Mouse (Mus musculus) intestine, embryonic 16.5 days (tissue): ENCODE data around the gene Zdhhc1. TPM values are rescaled to one million over a fixed set of nuclear protein-coding genes. Genes with fewer than 3 reads are reported as not detected.
A peak's percentile ranks its signal among the peaks of the same experiment; 100 is the strongest.

Experiments used
- ATAC-seq: fragments of 200-750 bp; cut with Nextera tagmentation; 2 replicates; pipeline ENCODE4 v1.8.0; 2017; ENCODE audit warnings: moderate TSS enrichment, moderate library complexity
- H3K27ac ChIP-seq: fragments of 300-500 bp; sonication (generic); 2 replicates; pipeline ENCODE4 v1.5.1; 2014; ENCODE audit warnings: mild to moderate bottlenecking, low read length
- H3K27me3 ChIP-seq: fragments of 300-500 bp; sonication (generic); replicated peaks from 2 replicates; pipeline ENCODE4 v1.6.1; 2014; ENCODE audit warnings: low read length, control low read depth, mixed read lengths; ENCODE audit not compliant: control insufficient read depth, insufficient read depth
- H3K36me3 ChIP-seq: fragments of 300-500 bp; sonication (generic); 2 replicates; pipeline ENCODE4 v1.6.1; 2014; ENCODE audit warnings: low read length, control low read depth; ENCODE audit not compliant: control insufficient read depth, insufficient read depth
- H3K4me1 ChIP-seq: fragments of 300-500 bp; sonication (generic); 2 replicates; pipeline ENCODE4 v1.6.1; 2014; ENCODE audit warnings: low read length, control low read depth, mixed read lengths; ENCODE audit not compliant: control insufficient read depth, insufficient read depth
- H3K4me2 ChIP-seq: fragments of 300-500 bp; sonication (generic); 2 replicates; pipeline ENCODE4 v1.6.1; 2014; ENCODE audit warnings: low read depth, low read length, control low read depth
- H3K4me3 ChIP-seq: fragments of 300-500 bp; sonication (generic); 2 replicates; pipeline ENCODE4 v1.5.1; 2014; ENCODE audit warnings: mild to moderate bottlenecking, low read length
- H3K9ac ChIP-seq: fragments of 300-500 bp; sonication (generic); 2 replicates; pipeline ENCODE4 v1.6.1; 2014; ENCODE audit warnings: low read depth, low read length
- H3K9me3 ChIP-seq: fragments of 300-500 bp; sonication (generic); 2 replicates; pipeline ENCODE4 v1.6.1; 2016; ENCODE audit warnings: low read length, control low read depth; ENCODE audit not compliant: control insufficient read depth
- WGBS: fragments of 180-500 bp; shearing (Covaris S2); extraction: QIAGEN DNeasy Blood & Tissue Kit; methylation state at CpG from one replicate; pipeline ENCODE4 v1.1.7; 2014; 5-methylcytosine and 5-hydroxymethylcytosine counted together
- polyA plus RNA-seq: library from polyadenylated mRNA; unstranded; fragments of >200 nt; fragmentation: Nextera tagmentation; extraction: Ambion mirVana; gene quantifications from 2 replicates; pipeline ENCODE4 v1.2.1, GENCODE M21; 2015

Zdhhc1 gene
- polyA plus RNA-seq, 1 experiment from 2014 or later, result 18.5 TPM

DNA sequence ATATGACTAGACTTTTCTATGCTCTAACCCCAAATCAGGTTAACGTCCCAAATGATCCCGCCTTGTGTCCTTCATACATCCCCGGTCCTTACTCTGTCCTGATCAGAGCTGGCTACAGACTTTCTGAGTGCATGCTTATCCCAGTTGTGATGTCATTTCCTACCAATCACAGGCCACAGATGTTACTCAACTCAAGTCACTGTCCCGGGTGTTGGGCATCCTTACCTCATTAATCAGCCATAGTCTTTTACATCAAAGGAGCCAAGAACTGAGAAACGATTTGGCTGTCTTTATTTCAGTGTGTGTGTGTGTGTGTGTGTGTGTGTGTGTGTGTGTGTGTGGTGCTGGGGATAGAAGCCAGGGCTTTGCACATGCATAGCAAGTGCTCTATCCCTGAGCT is 42.6 kb downstream of the Zdhhc1 start:
- H3K27me3 ChIP-seq, result no peaks in the 10 kb centered on the region
- 62% methylated on average over 5 of the region's 5 CpGs for WGBS
- ATAC-seq, result no peak
- H3K9me3 ChIP-seq, result no peaks in the 10 kb centered on the region
- no peaks in the 10 kb centered on the region for H3K4me1 ChIP-seq
- H3K9ac ChIP-seq, result no peak overlapping the region
- H3K4me2 ChIP-seq, result no peak overlapping the region
- no peak overlapping the region for H3K27ac ChIP-seq
- H3K4me3 ChIP-seq, result no peak overlapping the region
- no peaks in the 10 kb centered on the region for H3K36me3 ChIP-seq

DNA sequence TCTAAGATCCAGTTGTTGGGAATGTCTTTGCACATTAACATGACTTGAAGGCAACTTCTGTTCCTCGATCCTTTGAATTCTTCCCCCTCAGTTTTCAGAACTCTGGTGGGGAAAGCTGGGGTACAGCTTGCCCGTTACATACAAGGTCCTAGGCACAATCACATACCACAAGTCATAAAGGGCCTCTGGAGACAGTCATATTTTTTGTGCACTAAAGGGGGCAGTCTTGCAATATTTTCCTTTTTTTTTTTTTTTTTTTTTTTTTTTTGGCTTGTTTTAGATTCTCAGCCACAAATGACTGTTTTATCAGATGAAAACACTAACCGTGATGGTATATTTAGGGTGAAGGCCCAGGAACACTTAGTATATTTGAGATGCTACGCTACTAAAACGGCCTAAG is 43.4 kb downstream of the Zdhhc1 start:
- H3K4me3 ChIP-seq, result no peak overlapping the region
- no peaks in the 10 kb centered on the region for H3K4me1 ChIP-seq
- H3K36me3 ChIP-seq, result no peaks in the 10 kb centered on the region
- H3K4me2 ChIP-seq, result no peak overlapping the region
- H3K27ac ChIP-seq, result no peak overlapping the region
- ATAC-seq, result no peak
- 70% methylated on average over 5 of the region's 5 CpGs for WGBS
- no peak overlapping the region for H3K9ac ChIP-seq
- no peaks in the 10 kb centered on the region for H3K27me3 ChIP-seq
- H3K9me3 ChIP-seq, result no peaks in the 10 kb centered on the region

DNA sequence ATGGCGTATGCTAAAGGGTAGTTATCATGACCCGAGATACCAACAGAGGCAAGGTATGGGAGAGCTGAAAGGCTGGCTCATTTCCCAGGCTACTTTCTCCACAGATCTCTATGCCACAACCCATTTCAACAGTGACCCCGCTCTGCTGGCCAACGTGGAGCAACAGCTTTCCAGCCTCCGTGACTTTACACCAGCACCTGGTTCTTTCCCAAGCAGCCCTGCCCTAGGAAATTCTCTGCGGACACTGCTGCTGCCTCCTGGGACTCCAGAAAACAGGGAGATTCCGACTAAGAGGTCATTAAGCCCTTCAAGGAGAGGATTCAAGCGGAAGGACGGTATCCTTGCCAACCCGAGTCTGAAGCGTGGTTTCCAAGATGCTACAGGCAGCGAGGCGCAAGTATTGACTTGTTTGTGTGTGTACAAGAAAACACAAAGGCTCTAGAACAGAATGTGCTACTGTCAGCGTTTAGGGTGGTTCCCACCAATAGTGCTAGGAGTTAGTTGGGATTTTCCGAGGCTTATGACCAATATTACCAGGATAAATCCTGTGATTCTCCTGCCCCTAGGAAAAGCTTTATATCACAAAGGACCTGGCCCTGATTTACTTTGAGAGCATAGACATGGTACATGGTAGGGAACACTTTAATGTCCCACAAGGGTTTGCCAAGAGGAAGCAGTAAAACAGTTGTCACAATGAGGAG is 44.6 kb downstream of the Zdhhc1 start:
- Histone ChIP-seq H3K9me3 (no peaks in the 10 kb centered on the region), H3K4me3 (no peak overlapping the region), H3K9ac (no peak overlapping the region), H3K4me2 (no peak overlapping the region), H3K4me1 (no peaks in the 10 kb centered on the region), H3K36me3 (no peaks in the 10 kb centered on the region), H3K27me3 (no peaks in the 10 kb centered on the region), H3K27ac (no peak overlapping the region)
- WGBS, result 63% methylated on average over 15 of the region's 15 CpGs
- no peak for ATAC-seq

DNA sequence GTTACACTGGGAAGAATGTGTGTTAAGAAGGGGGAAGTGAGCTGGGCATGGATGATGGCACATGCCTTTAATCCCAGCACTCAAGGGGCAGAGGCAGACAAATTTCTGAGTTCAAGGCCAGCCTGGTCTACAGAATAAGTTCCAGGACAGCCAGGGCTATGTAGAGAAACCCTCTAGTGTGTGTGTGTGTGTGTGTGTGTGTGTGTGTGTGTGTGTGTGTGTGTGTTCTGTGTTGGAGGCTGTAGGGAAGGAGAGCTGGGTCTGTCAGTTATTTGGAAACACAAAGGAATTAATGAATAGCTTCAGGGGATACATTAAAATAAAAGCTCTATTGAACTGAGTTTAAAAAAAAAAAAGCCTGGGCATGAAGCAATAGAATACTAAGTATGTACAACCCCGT is 45.7 kb downstream of the Zdhhc1 start:
- no peaks in the 10 kb centered on the region for H3K9me3 ChIP-seq
- no peaks in the 10 kb centered on the region for H3K27me3 ChIP-seq
- H3K9ac ChIP-seq, result no peak overlapping the region
- WGBS, result 62% methylated on average over 1 of the region's 1 CpGs
- ATAC-seq, result no peak
- no peak overlapping the region for H3K27ac ChIP-seq
- H3K4me2 ChIP-seq, result no peak overlapping the region
- H3K4me3 ChIP-seq, result no peak overlapping the region
- H3K4me1 ChIP-seq, result 0 out of 2 replicates have a peak, but pooled peaks cover 2% of the 10 kb centered on the region
- H3K36me3 ChIP-seq, result no peaks in the 10 kb centered on the region

DNA sequence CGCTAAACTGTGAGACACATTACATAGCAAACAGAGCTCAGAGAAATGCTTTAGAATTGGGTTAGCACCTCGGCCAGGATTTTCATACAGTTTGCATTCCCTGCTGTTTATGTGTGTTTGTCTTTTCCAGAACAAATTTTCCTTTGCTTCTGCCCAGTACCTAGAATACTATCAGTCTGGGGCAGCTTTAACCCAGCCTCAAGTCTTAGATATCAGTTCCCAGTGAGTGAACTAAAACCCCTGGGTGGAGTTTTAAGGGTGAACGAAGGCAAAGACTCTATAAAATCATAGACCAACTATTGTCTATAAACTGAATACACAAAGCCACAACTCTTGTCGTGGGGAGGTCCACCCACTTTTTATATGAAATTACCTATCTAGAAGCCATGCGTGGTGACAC is 48.1 kb downstream of the Zdhhc1 start:
- Histone ChIP-seq H3K4me1 (0 out of 2 replicates have a peak, but pooled peaks cover 2% of the 10 kb centered on the region), H3K9me3 (no peaks in the 10 kb centered on the region), H3K27ac (no peak overlapping the region), H3K36me3 (no peaks in the 10 kb centered on the region), H3K4me3 (no peak overlapping the region), H3K27me3 (no peaks in the 10 kb centered on the region), H3K9ac (no peak overlapping the region), H3K4me2 (no peak overlapping the region)
- 84% methylated on average over 5 of the region's 5 CpGs for WGBS
- ATAC-seq, result 0 out of 2 replicates have a peak, but pooled peaks have one; percentile 55

DNA sequence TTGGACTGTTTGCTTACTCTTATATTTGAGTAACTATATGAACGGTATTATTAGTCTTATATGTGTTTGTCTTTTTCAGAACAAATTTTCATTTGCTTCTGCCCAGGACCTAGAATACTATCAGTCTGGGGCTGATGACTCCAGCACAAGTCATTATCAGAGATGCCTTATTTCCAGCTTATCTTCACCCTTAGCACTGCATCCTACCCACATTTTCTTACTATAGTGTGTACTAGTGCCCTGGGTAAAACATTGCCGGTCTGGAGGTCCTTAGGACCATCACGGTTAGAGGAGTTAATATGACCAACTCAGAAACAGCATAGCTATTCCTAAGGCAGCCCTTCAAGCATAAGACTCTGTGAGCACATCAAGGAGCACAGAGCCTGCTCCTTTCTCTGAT is 48.5 kb downstream of the Zdhhc1 start:
- H3K4me1 ChIP-seq, result 0 out of 2 replicates have a peak, but pooled peaks cover 2% of the 10 kb centered on the region
- no peak for ATAC-seq
- no peak overlapping the region for H3K9ac ChIP-seq
- H3K9me3 ChIP-seq, result no peaks in the 10 kb centered on the region
- H3K4me3 ChIP-seq, result no peak overlapping the region
- H3K27me3 ChIP-seq, result no peaks in the 10 kb centered on the region
- no peak overlapping the region for H3K27ac ChIP-seq
- no peak overlapping the region for H3K4me2 ChIP-seq
- H3K36me3 ChIP-seq, result no peaks in the 10 kb centered on the region
- WGBS, result 91% methylated on average over 3 of the region's 3 CpGs

DNA sequence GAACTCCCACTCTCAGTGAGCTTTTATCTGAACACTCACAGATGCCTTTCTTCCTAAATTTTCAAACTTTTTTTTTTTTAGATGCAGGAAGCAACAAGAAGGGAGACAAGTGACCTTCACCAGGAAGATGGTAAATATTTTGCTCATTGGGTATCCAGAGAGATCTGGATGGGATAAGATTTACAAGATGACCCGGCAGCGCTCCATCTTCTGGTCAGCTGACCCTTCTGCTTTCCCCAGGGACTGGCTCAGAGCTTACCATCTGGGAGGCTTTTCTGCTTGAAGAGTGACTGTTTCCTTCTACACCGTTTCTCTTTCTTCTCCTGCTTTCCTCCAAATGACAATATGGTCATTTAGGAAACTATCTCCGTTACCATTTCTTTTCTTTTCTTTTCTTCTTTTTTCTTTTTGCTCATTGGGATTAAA is 50.6 kb downstream of the Zdhhc1 start:
- ATAC-seq, result no peak
- WGBS, result 30% methylated on average over 4 of the region's 4 CpGs
- Histone ChIP-seq H3K9me3 (no peaks in the 10 kb centered on the region), H3K4me2 (no peak overlapping the region), H3K27me3 (no peaks in the 10 kb centered on the region), H3K4me3 (no peak overlapping the region), H3K4me1 (0 out of 2 replicates have a peak, but pooled peaks cover 2% of the 10 kb centered on the region), H3K9ac (no peak overlapping the region), H3K27ac (no peak overlapping the region), H3K36me3 (no peaks in the 10 kb centered on the region)

DNA sequence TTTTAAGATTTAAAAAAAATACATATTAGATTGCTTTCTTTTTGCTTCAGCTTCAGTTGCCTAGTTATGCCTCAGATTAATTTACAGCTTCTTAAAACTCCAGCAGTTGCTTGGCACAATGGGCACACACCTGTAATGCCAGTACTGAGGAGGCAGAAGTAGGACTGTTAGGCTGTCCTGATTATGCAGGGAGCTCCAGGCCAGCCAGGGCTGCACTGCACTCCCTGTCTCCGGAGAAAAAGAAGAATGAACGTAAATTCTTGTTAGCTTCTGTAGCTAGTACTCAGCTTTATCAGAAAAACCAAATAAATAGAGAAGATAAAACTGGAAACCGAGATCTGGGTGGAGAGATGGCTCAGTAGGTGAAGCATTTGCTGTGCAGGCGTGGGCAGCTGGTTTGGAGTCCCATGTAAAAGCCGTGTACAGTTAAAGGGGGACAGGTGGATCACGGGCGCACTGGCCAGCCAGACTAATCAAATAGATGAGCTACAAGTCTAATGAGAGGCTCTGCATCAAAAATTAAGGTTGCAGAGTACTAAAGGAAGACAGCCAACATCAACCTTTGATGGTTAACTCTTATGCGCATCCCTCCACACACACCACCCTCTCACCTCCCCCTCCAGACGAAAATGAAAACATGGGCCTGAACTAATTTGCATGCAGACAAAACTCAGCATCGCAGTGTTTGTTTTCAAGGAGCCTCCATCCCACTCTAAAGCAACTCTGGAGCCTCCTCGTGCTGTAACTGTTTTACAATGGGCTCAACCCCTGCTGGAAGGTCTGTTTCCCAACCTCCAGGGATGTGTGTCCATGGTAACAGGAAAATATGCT is 51.2 kb downstream of the Zdhhc1 start:
- ATAC-seq, result no peak
- Histone ChIP-seq H3K27me3 (no peaks in the 10 kb centered on the region), H3K27ac (no peak overlapping the region), H3K9ac (no peak overlapping the region), H3K4me1 (0 out of 2 replicates have a peak, but pooled peaks cover 2% of the 10 kb centered on the region), H3K4me3 (no peak overlapping the region), H3K4me2 (no peak overlapping the region), H3K9me3 (no peaks in the 10 kb centered on the region), H3K36me3 (no peaks in the 10 kb centered on the region)
- 33% methylated on average over 11 of the region's 11 CpGs for WGBS

DNA sequence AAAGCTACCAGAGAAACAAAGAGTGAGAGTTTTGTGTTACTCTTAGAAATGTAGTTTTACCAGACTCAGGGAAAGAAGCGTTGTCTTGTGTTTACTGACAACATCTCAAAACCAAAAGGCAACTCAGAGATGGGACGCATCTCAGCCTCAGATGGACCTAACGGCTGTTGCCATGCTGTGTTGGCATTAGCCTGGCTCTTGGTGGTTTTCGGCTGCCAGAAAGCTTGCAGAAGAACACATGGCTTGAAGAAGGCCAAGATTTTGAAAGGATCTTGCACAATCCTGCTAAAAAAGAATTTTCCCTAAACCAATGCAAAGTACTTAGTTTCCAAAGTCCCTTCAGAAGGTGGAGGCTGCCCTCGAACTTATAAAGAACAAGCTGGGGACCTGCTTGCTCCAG is 54.0 kb downstream of the Zdhhc1 start:
- no peaks in the 10 kb centered on the region for H3K27me3 ChIP-seq
- ATAC-seq, result no peak
- no peaks in the 10 kb centered on the region for H3K36me3 ChIP-seq
- no peak overlapping the region for H3K4me3 ChIP-seq
- no peaks in the 10 kb centered on the region for H3K9me3 ChIP-seq
- WGBS, result 90% methylated on average over 5 of the region's 5 CpGs
- no peak overlapping the region for H3K27ac ChIP-seq
- 0 out of 2 replicates have a peak, but pooled peaks cover 2% of the 10 kb centered on the region for H3K4me1 ChIP-seq
- H3K4me2 ChIP-seq, result no peak overlapping the region
- no peak overlapping the region for H3K9ac ChIP-seq
